Mouse (Mus musculus) mature B cell (primary cell): ENCODE data around the gene Nipa2.
"Not testable (repeated sequence)": the region's sequence is repeated elsewhere in the genome, so short reads cannot be mapped to it uniquely, and the experiment has no call there.

ENCODE experiments used
- in situ Hi-C: fragments of 300-500 bp; cut with MboI; formaldehyde crosslinking; loops from 2 replicates; pipeline ENCODE4 v1.14.3; 2019

Gene Nipa2

GRCm38 (mm10) chr7:55938341-55938740 lies 23.9 kb downstream of the Nipa2 start:
- in situ Hi-C loops, result no loop called here

- in situ Hi-C loops, result no loop called here
Observed at GRCm38 (mm10) chr7:55935025-55935424, 27.3 kb downstream of the Nipa2 start.

- in situ Hi-C loops, result no loop called here
Observed at GRCm38 (mm10) chr7:55928649-55929048, 33.6 kb downstream of the Nipa2 start.

GRCm38 (mm10) chr7:55927262-55927661 lies 35.0 kb downstream of the Nipa2 start:
- in situ Hi-C loops, result no loop called here

GRCm38 (mm10) chr7:55918365-55918764 lies 43.9 kb downstream of the Nipa2 start:
- in situ Hi-C loops, result not testable (repeated sequence)

- in situ Hi-C loops, result no loop called here
Observed at GRCm38 (mm10) chr7:55912118-55912517, 50.2 kb downstream of the Nipa2 start.

GRCm38 (mm10) chr7:55911371-55911770 lies 50.9 kb downstream of the Nipa2 start:
- in situ Hi-C loops, result no loop called here

- in situ Hi-C loops, result no loop called here
Observed at GRCm38 (mm10) chr7:55910356-55910755, 51.9 kb downstream of the Nipa2 start.

- in situ Hi-C loops, result no loop called here
Observed at GRCm38 (mm10) chr7:55909519-55909918, 52.8 kb downstream of the Nipa2 start.

GRCm38 (mm10) chr7:55905449-55905848 lies 56.8 kb downstream of the Nipa2 start:
- in situ Hi-C loops, result no loop called here

- in situ Hi-C loops, result no loop called here
Observed at GRCm38 (mm10) chr7:55903766-55904165, 58.5 kb downstream of the Nipa2 start.

GRCm38 (mm10) chr7:55891797-55892196 lies 70.5 kb downstream of the Nipa2 start:
- in situ Hi-C loops, result no loop called here

GRCm38 (mm10) chr7:55890731-55891130 lies 71.5 kb downstream of the Nipa2 start:
- in situ Hi-C loops, result no loop called here

GRCm38 (mm10) chr7:55889996-55890395 lies 72.3 kb downstream of the Nipa2 start:
- in situ Hi-C loops, result no loop called here

- in situ Hi-C loops, result no loop called here
Observed at GRCm38 (mm10) chr7:55888603-55889002, 73.7 kb downstream of the Nipa2 start.
